Mouse (Mus musculus): ENCODE data around the gene Mov10. TPM values are rescaled to one million over a fixed set of nuclear protein-coding genes. Genes with fewer than 3 reads are reported as not detected.
"Not testable (repeated sequence)": the region's sequence is repeated elsewhere in the genome, so short reads cannot be mapped to it uniquely, and the experiment has no call there.

Mov10 gene
- total RNA-seq, 1 experiment from 2014 or later, result 19.9 TPM

GRCm38 (mm10) chr3:104752845-104753244 lies 65.5 kb downstream of the Mov10 start:
- ATAC-seq (ENCODE audit: extremely low read depth, insufficient number of reproducible peaks, low FRiP score, poor library complexity, severe bottlenecking), result not testable (repeated sequence)

Other genes starting within 250 kb of the Mov10 start
- 6.5 and 7.6 TPM in 2 replicates for gene Slc16a1, start 179.9 kb downstream of the Mov10 start, total RNA-seq (2017)
- gene Ppm1j, start 37.5 kb downstream of the Mov10 start, total RNA-seq (2017), result 0.25 TPM in 1 of 2 replicates, not detected in the other
- not detected in 2 replicates for gene Fam19a3, start 36.7 kb downstream of the Mov10 start, total RNA-seq (2017)
- gene Rhoc, start 30.2 kb downstream of the Mov10 start, total RNA-seq (2017), result 10.8 and 21.5 TPM in 2 replicates
- 52.8 and 61.5 TPM in 2 replicates for gene St7l, start 45.4 kb upstream of the Mov10 start, total RNA-seq (2017)
- 310 and 317 TPM in 2 replicates for gene Capza1, start 45.9 kb upstream of the Mov10 start, total RNA-seq (2017)
- gene Wnt2b, start 143.4 kb upstream of the Mov10 start, total RNA-seq (2017), result not detected in 2 replicates
- 0.25 and 1.9 TPM in 2 replicates for gene Cttnbp2nl, start 234.6 kb upstream of the Mov10 start, total RNA-seq (2017)
- not detected in 2 replicates for gene 4930564D02Rik, start 248.3 kb upstream of the Mov10 start, total RNA-seq (2017)